Mouse (Mus musculus): ENCODE measurements around the gene Pacsin2. TPM values are rescaled to one million over a fixed set of nuclear protein-coding genes. Genes with fewer than 3 reads are reported as not detected.
A peak's percentile ranks its signal among the peaks of the same experiment; 100 is the strongest.

Gene Pacsin2
- polyA plus RNA-seq, 1 experiment: 8.8 TPM

- no peaks in the 10 kb centered on the region for H3K27me3 ChIP-seq (ENCODE audit: control insufficient read depth)
- no peaks in the 10 kb centered on the region for H3K9me3 ChIP-seq (ENCODE audit: control insufficient read depth, low read length)
- TF ChIP-seq GATA1 (IDR thresholded peaks at IDR 0.05; ENCODE audit: low read length) (no peak), TAL1 (IDR thresholded peaks at IDR 0.05; ENCODE audit: low read length) (no peak)
- peaks cover 41% of the 10 kb centered on the region for H3K4me1 ChIP-seq (ENCODE audit: control insufficient read depth)
- H3K36me3 ChIP-seq (ENCODE audit: control insufficient read depth): peaks cover 47% of the 10 kb centered on the region
- H3K4me3 ChIP-seq (replicated peaks): no peak overlapping the region
These were observed 104.3 kb downstream of the Pacsin2 start for GRCm38 (mm10) chr15:83360140-83360539.

DNA sequence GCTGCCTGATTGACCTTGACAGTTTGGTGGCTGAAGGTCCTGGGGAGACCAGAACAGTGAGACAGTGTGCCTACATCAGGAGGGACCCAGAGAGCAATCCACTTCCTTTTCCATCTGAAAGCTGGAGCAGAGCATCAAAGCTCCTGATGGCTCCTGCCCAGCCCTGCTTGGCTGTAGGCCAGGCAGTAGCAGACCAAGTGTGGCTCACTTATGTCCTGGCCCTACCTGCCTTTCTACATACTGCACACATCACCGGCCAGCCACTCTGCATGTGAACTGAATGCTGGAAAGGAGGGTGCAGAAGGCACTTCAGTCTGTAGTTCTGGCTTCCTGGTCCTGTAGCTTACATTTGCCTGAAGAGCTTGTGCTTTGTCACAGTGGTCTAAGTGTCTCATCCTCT, 105.9 kb downstream of the Pacsin2 start:
- H3K36me3 ChIP-seq (ENCODE audit: control insufficient read depth): peaks cover 45% of the 10 kb centered on the region
- H3K9me3 ChIP-seq (ENCODE audit: control insufficient read depth, low read length): no peaks in the 10 kb centered on the region
- no peak for TF ChIP-seq TAL1 (IDR thresholded peaks at IDR 0.05; ENCODE audit: low read length)
- no peak for TF ChIP-seq GATA1 (IDR thresholded peaks at IDR 0.05; ENCODE audit: low read length)
- H3K4me1 ChIP-seq (ENCODE audit: control insufficient read depth): peaks cover 24% of the 10 kb centered on the region
- no peak overlapping the region for H3K4me3 ChIP-seq (replicated peaks)
- H3K27me3 ChIP-seq (ENCODE audit: control insufficient read depth): no peaks in the 10 kb centered on the region

DNA sequence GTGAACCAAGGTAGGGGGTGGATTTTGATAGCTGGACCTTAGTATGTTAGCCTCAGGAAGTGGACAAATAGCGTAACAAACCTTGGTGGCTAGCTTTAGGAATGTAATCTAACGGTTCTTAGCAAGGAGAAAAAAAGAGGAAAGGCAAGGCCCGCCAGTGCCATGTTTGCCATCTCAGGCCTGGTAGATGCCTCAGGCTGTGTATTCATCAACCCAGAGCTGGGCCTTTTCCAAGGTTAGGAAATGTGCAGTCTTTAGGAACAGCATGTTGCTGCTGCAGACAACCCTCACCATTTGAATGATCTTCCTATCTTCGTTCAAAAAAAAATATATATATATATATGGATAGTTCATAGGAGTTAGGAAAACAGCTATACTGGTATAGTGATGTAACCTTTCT, 112.9 kb downstream of the Pacsin2 start:
- Histone ChIP-seq H3K36me3 (ENCODE audit: control insufficient read depth) (peaks cover 37% of the 10 kb centered on the region), H3K9me3 (ENCODE audit: control insufficient read depth, low read length) (no peaks in the 10 kb centered on the region), H3K27me3 (ENCODE audit: control insufficient read depth) (no peaks in the 10 kb centered on the region), H3K4me1 (ENCODE audit: control insufficient read depth) (peaks cover 34% of the 10 kb centered on the region), H3K4me3 (replicated peaks) (no peak overlapping the region)
- TF ChIP-seq TAL1 (IDR thresholded peaks at IDR 0.05; ENCODE audit: low read length) (no peak), GATA1 (IDR thresholded peaks at IDR 0.05; ENCODE audit: low read length) (no peak)

GRCm38 (mm10) chr15:83350859-83351258, 113.5 kb downstream of the Pacsin2 start:
- H3K4me1 ChIP-seq (ENCODE audit: control insufficient read depth): peaks cover 39% of the 10 kb centered on the region
- H3K27me3 ChIP-seq (ENCODE audit: control insufficient read depth): no peaks in the 10 kb centered on the region
- H3K9me3 ChIP-seq (ENCODE audit: control insufficient read depth, low read length): no peaks in the 10 kb centered on the region
- H3K4me3 ChIP-seq (replicated peaks): peak overlapping the region; percentile 78
- TF ChIP-seq TAL1 (IDR thresholded peaks at IDR 0.05; ENCODE audit: low read length): no peak
- no peak for TF ChIP-seq GATA1 (IDR thresholded peaks at IDR 0.05; ENCODE audit: low read length)
- peaks cover 37% of the 10 kb centered on the region for H3K36me3 ChIP-seq (ENCODE audit: control insufficient read depth)

GRCm38 (mm10) chr15:83349954-83350711, 114.3 kb downstream of the Pacsin2 start, which contains the start of gene Arfgap3:
TSS of gene Arfgap3 (minus strand) at chr15:83350247.
- Histone ChIP-seq H3K27me3 (ENCODE audit: control insufficient read depth) (no peaks in the 10 kb centered on the region), H3K4me1 (ENCODE audit: control insufficient read depth) (peaks cover 46% of the 10 kb centered on the region), H3K9me3 (ENCODE audit: control insufficient read depth, low read length) (no peaks in the 10 kb centered on the region), H3K36me3 (ENCODE audit: control insufficient read depth) (peaks cover 40% of the 10 kb centered on the region), H3K4me3 (replicated peaks) (peak within 1 kb of the TSS; percentile 78)
- TF ChIP-seq GATA1 (IDR thresholded peaks at IDR 0.05; ENCODE audit: low read length): no peak
- TF ChIP-seq TAL1 (IDR thresholded peaks at IDR 0.05; ENCODE audit: low read length): no peak

GRCm38 (mm10) chr15:83349225-83349953, 115.0 kb downstream of the Pacsin2 start:
- Histone ChIP-seq H3K4me1 (ENCODE audit: control insufficient read depth) (peaks cover 53% of the 10 kb centered on the region), H3K4me3 (replicated peaks) (peak overlapping the region; percentile 78), H3K9me3 (ENCODE audit: control insufficient read depth, low read length) (no peaks in the 10 kb centered on the region), H3K27me3 (ENCODE audit: control insufficient read depth) (no peaks in the 10 kb centered on the region), H3K36me3 (ENCODE audit: control insufficient read depth) (peaks cover 39% of the 10 kb centered on the region)
- TF ChIP-seq GATA1 (IDR thresholded peaks at IDR 0.05; ENCODE audit: low read length) (no peak), TAL1 (IDR thresholded peaks at IDR 0.05; ENCODE audit: low read length) (no peak)

DNA sequence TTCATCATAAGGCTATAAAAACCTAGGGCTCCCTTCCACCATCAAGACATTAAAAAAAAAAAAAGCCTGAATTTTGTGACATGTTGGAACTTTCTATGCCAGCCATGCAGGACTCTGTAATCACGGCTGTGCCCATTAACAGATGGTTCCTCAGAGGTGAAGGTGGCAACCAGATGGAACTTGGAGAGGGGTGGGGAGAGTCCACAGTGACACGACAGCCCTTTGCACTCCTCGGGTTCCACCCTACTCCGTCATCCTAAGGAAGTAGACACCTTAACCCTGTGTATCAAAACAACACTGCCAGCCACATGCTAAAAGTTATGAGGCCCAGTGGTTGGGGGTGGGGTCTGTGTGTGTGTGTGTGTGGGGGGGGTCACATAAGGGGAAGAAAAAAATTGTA, 115.7 kb downstream of the Pacsin2 start:
- H3K4me1 ChIP-seq (ENCODE audit: control insufficient read depth): peaks cover 60% of the 10 kb centered on the region
- no peaks in the 10 kb centered on the region for H3K9me3 ChIP-seq (ENCODE audit: control insufficient read depth, low read length)
- H3K27me3 ChIP-seq (ENCODE audit: control insufficient read depth): no peaks in the 10 kb centered on the region
- TF ChIP-seq GATA1 (IDR thresholded peaks at IDR 0.05; ENCODE audit: low read length) (no peak), TAL1 (IDR thresholded peaks at IDR 0.05; ENCODE audit: low read length) (no peak)
- H3K36me3 ChIP-seq (ENCODE audit: control insufficient read depth): peaks cover 37% of the 10 kb centered on the region
- peak overlapping the region; percentile 78 for H3K4me3 ChIP-seq (replicated peaks)

GRCm38 (mm10) chr15:83345898-83346529, 118.4 kb downstream of the Pacsin2 start:
- no peak overlapping the region for H3K4me3 ChIP-seq (replicated peaks)
- H3K4me1 ChIP-seq (ENCODE audit: control insufficient read depth): peaks cover 73% of the 10 kb centered on the region
- no peaks in the 10 kb centered on the region for H3K27me3 ChIP-seq (ENCODE audit: control insufficient read depth)
- H3K9me3 ChIP-seq (ENCODE audit: control insufficient read depth, low read length): no peaks in the 10 kb centered on the region
- TF ChIP-seq GATA1 (IDR thresholded peaks at IDR 0.05; ENCODE audit: low read length) (no peak), TAL1 (IDR thresholded peaks at IDR 0.05; ENCODE audit: low read length) (no peak)
- peaks cover 61% of the 10 kb centered on the region for H3K36me3 ChIP-seq (ENCODE audit: control insufficient read depth)

DNA sequence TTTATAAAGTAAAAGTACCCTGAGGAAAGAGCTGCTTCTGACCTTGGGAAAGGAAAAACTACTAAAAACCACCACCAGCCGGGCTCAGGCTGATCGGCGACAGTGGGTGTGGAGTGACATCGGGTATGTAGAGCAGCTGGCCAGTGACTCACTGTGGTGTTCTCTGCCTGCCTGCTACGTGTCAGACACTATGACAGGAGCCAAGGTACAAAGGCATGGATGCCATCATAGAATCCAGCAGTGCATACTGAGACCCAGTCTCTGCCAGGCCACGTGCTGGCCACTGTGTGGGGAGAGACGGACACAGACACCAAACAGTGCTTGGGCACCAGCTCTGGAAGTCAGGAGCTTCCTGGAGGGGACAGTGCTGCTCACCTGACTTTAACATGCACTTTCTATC, 119.5 kb downstream of the Pacsin2 start:
- Histone ChIP-seq H3K36me3 (ENCODE audit: control insufficient read depth) (peaks cover 71% of the 10 kb centered on the region), H3K4me3 (replicated peaks) (peak overlapping the region; percentile 4), H3K9me3 (ENCODE audit: control insufficient read depth, low read length) (no peaks in the 10 kb centered on the region), H3K27me3 (ENCODE audit: control insufficient read depth) (no peaks in the 10 kb centered on the region), H3K4me1 (ENCODE audit: control insufficient read depth) (peaks cover 71% of the 10 kb centered on the region)
- TF ChIP-seq TAL1 (IDR thresholded peaks at IDR 0.05; ENCODE audit: low read length) (no peak), GATA1 (IDR thresholded peaks at IDR 0.05; ENCODE audit: low read length) (no peak)

All from erythroblast, embryonic 14.5 days (primary cell).